Mouse (Mus musculus): ENCODE measurements around the gene S100pbp.
"Not testable (repeated sequence)": the region's sequence is repeated elsewhere in the genome, so short reads cannot be mapped to it uniquely, and the experiment has no call there.

S100pbp gene

DNA sequence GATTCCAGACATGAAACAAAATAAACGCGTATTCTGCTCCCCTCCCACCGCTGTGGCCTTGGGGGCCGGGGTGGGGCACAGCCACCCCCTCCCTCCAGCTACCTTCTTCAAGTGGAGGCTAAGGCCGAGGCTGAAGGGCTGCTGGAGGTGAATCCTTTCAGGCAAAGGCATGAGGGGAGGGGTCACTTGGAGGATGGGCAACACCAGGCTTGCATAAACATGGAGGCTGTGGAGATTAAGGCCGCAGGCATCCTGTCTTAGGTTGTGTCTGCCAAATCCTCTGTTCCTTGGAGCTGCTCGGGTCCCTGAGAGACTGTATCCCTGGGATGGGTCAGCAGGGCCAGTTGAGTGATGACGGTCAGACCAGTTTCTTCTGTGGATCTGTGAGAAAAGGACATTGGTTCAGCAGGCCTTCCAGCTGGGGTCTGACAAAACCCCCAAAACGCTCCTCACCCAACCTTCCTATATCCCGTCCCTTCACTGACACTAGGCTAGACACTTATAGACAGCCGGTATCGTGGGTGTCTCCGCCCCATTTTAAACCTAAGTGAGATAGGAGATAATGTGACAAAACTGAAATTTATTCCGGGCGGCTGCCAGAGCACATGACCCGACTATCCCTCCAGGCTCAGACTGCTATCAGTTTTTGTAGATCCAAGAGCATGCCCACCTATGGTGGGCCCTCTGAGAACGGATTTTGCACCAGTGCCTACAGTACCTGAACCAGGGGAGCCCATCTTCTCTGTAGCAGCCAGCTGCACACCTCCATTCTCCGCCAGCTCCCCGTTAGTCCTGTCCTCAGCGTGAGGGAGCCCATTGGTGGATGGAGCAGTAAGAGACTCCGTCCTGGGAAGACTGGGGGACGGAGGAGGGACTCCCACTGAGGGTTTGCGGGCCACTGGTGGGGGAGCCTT is 31.8 kb upstream of the S100pbp start:
- DNase-seq (ENCODE audit: low spot score in 2 of 2), result no peak

GRCm38 (mm10) chr4:129220376-129221089 is 31.0 kb upstream of the S100pbp start:
- no peak for DNase-seq (ENCODE audit: low spot score in 2 of 2)

DNA sequence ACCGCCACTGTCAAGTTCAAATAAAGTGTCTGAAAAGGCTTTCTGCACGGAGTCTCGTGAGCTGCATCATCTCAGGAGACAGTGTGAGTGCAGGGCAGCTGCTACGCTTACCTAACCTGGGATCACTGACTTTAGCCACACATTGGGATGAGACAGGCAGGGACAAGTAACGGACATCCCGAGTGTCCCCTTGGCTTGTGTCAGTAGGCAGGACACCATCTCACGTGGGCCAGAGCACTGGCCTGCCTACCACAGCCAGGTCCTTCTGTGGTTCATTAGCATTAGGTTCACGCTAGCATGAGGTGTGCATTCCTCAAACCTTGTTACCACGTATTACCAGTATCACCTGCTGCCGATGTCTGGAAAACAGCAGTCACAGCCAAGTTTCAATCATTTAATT is 29.7 kb upstream of the S100pbp start:
- no peak for DNase-seq (ENCODE audit: low spot score in 2 of 2)

DNA sequence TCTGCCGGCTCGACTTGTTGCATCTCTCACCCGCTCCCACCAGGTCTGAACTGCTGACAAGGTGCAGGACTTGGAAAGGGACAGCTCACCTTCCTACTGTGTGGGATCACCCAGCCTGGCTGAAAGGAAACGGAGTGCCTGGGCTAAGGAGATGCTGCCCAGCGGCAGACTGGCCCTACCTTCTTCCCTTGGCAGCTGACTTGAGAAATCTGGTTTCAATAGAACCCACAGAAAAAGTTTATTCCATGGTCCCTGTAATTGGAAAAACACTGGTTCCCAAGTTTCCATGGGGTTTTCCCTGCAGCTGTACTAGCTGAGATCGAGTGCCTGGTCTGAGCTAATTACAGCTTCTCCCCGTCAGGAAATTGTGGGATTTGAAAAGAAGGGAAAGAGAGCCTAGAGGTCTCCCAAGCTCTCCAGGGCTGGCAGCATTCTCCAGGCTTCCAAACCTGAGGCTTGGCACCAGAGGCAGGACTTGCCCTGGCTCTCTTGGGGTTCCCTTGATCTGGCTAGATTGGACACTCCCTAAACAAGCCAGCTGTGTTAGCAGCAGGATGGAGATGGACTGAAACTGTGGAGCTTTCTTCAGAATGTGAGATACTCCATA is 29.1 kb upstream of the S100pbp start:
- no peak for DNase-seq (ENCODE audit: low spot score in 2 of 2)

GRCm38 (mm10) chr4:129212486-129212885 is 23.0 kb upstream of the S100pbp start:
- not testable (repeated sequence) for DNase-seq (ENCODE audit: low spot score in 2 of 2)

DNA sequence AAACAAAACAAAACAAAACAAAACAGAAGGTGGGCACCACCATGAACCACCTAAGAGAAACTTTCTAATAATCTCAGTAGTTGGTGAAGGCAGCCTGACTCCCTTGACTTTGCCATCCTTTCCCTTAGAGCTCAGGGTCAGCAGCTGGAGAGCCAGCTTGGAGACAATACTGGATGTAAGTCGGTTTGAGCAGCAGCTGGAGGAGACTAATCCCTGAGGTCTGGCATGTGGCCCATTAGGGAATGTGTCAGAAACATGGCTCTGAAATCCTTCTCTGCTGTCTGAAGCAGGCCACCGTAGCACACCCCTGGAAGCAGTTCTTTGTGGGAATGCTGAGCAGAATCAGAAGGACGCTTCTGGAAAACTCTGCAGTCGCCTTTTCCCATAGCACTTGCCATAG is 21.9 kb upstream of the S100pbp start:
- DNase-seq (ENCODE audit: low spot score in 2 of 2), result no peak

DNA sequence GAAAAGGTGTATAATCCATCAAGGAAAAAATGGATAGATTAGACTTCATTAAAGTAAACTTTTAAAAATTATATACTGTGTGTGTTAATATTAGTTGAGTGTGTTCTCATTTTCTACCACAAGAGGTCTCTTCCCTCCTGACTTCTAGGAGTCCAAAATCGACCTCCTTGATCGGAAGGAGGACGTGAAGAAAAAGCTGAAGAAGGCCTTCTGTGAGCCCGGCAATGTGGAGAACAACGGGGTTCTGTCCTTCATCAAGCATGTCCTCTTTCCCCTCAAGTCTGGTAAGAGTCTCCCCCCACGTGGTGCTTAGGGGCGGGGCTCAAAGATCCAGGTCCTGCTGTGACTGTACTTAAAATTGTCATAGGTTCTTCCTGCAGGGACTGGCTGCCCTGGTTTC is 20.0 kb upstream of the S100pbp start:
- no peak for DNase-seq (ENCODE audit: low spot score in 2 of 2)

DNA sequence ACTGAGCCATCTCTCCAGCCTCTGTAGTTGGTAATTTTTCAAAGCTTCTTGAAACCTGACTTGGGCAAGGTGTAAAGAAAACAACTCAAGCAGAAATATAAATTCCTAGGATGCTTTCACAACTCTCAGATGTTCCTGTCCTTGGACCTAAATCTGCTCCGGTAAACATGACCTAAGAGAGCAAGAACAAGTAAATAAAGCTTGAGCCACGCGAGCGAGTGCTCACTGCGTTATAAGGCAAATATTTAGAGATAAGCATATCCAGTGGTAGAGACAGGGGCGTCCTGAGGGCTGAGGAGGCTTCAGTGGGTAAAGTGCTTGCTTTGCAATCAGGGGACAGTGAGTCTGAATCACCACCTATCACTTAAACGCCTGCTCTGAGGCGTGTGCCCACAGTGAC is 17.3 kb upstream of the S100pbp start:
- no peak for DNase-seq (ENCODE audit: low spot score in 2 of 2)

DNA sequence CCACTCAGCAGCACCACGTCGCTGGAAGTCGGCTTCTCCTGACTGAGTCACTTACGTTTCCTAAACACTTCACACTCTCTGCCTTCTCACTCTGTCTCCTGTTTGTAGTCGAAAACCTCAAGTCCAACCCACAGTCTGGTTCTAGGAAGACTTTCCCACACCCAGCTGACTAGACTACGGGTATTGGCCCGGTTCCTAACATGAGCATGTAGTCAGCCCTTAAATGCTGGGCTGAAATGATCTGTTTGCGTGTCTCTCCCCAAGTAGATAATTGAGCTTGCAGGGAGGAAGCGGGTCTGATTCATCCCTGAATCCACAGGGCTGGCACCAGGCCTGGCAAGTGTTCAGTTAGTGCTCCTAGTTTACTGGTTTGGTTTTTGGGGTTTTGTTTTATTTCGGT is 15.1 kb upstream of the S100pbp start:
- DNase-seq (ENCODE audit: low spot score in 2 of 2), result no peak

GRCm38 (mm10) chr4:129197514-129197913 is 8.0 kb upstream of the S100pbp start:
- DNase-seq (ENCODE audit: low spot score in 2 of 2), result no peak

DNA sequence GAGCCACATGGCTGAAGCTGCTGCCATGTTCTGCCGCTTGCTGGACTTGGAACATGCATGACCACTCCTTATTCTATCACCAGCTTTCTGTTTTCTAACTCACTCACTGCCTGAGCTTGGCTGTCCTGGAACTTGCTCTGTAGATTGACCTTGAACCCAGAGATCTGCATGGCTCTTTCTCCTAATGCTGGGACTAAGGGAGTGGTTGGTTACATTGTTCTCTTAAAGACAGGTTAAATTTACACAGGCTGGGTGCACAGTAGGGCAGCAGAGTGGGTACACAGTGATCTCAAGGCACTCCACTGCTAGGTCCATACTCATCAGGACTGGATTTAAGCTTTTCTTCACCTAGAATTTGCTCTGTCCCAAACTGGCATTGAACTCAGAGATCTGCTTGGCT is 4.8 kb upstream of the S100pbp start:
- DNase-seq (ENCODE audit: low spot score in 2 of 2), result no peak

DNA sequence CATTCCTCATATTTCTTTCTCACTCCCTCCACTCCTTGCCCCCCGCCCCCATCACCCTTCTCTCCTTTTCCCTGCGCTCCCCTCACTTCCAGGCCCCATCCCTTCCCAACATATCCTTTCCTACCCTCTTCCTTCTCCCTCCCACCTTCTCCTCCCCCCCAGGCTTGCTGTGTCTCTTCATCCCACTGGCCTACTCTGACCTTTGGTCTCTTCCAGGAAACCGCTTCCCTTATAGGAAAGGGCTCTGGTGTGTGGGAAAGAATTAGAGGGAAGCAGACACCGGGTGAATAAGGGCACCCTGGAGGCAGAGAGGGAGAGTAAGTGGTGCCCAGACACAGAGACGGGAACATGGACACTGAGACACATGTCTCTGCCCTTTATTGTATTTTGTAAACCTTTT is 2.2 kb upstream of the S100pbp start:
- no peak for DNase-seq (ENCODE audit: low spot score in 2 of 2)

GRCm38 (mm10) chr4:129190538-129190937 is 1.0 kb upstream of the S100pbp start:
- DNase-seq (ENCODE audit: low spot score in 2 of 2), result no peak

- DNase-seq (ENCODE audit: low spot score in 2 of 2), result peak; percentile 16 to 27
These were observed 555 bp downstream of the S100pbp start for GRCm38 (mm10) chr4:129188803-129189541.

GRCm38 (mm10) chr4:129188041-129188659 is 1.4 kb downstream of the S100pbp start:
- no peak for DNase-seq (ENCODE audit: low spot score in 2 of 2)

DNA sequence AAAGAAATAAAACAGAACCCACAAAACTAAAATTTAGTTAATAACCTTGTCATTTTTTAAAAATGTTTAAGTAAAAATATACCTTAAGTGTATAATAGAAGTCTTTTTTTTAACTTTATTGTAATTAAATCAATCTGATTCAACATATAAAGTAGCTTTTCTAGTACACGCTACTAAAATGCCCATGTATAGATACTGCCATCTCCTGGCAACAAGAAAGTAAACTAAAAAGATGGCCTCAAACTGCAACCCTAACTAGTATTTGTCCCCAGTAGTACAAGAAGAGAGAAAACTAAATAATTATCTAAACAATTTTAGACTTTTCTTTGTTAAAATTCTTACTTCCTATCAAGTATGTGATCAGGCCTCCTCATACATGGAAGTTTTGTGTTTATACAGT is 10.0 kb downstream of the S100pbp start:
- DNase-seq (ENCODE audit: low spot score in 2 of 2), result no peak

- DNase-seq (ENCODE audit: low spot score in 2 of 2), result no peak
These were observed 17.0 kb downstream of the S100pbp start for GRCm38 (mm10) chr4:129172529-129172928.

- DNase-seq (ENCODE audit: low spot score in 2 of 2), result no peak
These were observed 27.8 kb downstream of the S100pbp start for GRCm38 (mm10) chr4:129161581-129162255.

- no peak for DNase-seq (ENCODE audit: low spot score in 2 of 2)
These were observed 28.5 kb downstream of the S100pbp start for GRCm38 (mm10) chr4:129161076-129161475.

DNA sequence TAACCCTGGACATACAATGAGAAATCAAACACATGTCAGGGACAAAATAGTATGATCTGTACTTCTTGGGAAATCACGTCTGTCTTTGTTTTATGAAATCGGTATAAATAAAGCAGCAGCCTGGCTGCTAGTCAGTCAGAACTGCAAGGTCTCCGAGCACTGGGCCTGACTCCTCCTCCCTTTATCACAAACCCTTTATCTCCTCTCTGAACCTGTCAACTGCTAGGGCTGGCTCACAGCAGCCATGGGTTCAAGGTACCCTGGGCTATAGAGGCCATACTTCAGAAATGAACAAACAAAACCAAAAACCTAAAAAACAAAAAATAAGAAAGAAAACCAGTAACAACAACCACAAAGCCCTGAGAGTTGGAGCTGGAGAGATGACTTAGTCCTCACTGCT is 31.0 kb downstream of the S100pbp start:
- DNase-seq (ENCODE audit: low spot score in 2 of 2), result no peak

DNA sequence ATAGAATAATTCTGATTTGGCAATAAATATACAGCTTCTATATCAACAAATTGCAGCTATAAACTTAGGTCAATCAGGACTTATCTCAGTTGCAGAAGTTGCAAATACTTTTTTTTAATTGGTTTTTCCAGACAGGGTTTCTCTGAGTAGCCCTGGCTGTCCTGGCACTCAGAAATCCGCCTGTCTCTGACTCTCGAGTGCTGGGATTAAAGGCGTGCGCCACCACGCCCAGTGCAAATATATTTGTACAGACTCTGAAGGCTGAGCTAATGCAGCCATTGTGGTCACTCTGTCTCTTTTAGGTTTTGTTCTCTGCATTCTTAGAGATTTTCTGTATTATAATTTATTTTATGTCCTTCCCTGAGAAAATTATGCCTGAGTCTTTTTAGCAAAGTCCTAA is 32.0 kb downstream of the S100pbp start:
- no peak for DNase-seq (ENCODE audit: low spot score in 2 of 2)

Measured in spleen, postnatal 14 days (tissue).